In the genomic region with DNA sequence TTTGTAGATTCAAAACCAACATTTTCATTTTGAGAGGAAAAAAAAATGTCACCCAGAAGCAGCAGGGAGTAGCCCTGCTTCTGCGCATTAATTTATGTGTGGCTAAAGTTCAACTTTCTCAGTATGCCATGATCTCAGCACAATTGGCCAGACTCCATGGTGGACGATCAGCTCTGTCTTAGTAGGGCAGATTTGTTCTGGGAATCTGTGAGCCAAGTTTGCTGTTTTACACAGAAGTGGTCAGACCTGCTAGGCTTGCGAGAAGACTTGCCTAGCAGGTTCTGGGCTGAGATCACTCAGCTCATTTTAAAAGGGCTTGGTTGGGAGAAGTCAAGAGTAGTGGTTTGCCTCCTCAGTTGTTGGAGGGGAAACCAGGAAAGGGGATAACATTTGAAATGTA, we compare ENCODE assay signal across 13 mouse cellular contexts. TPM values are rescaled to one million over a fixed set of nuclear protein-coding genes. Genes with fewer than 3 reads are reported as not detected.
DNase-seq lines count a peak whose midpoint lies in the region; ATAC-seq lines count a peak whose summit lies in the region.
"Had no signal": no experiment of that assay in that cellular context is flagged by ENCODE, and none has a peak within 500 bp of the region (broad histone marks: within the 10 kb centered on the region; RNA-seq: fewer than 3 reads in every experiment).

No protein-coding gene starts in this region.

- no peaks in the 10 kb centered on the region for H3K4me1 ChIP-seq in embryonic facial prominence, embryonic 11.5 days (ENCODE audit: control insufficient read depth, insufficient read depth, low read length)
- no peaks in the 10 kb centered on the region for H3K4me1 ChIP-seq in embryonic facial prominence, embryonic 10.5 days
- H3K4me1 ChIP-seq in kidney, embryonic 15.5 days: no peaks in the 10 kb centered on the region
- H3K4me1 ChIP-seq: embryonic facial prominence, embryonic 12.5 days; neural tube, embryonic 15.5 days had no signal

- no peak overlapping the region for H3K4me3 ChIP-seq in embryonic facial prominence, embryonic 11.5 days (ENCODE audit: low read depth, low read length)
- no peak overlapping the region for H3K4me3 ChIP-seq in embryonic facial prominence, embryonic 10.5 days
- no peak overlapping the region for H3K4me3 ChIP-seq in kidney, embryonic 15.5 days (replicated peaks)
- H3K4me3 ChIP-seq: embryonic facial prominence, embryonic 12.5 days; neural tube, embryonic 15.5 days had no signal

- ATAC-seq in embryonic facial prominence, embryonic 11.5 days (replicated peaks; ENCODE audit: insufficient number of reproducible peaks, low FRiP score, low TSS enrichment, low read depth): no peak
- peak; percentile 62; the same call in 1 of the 2 replicates for ATAC-seq in kidney, embryonic 15.5 days (replicated peaks; ENCODE audit: low FRiP score)
- ATAC-seq: CD4-positive, CD25-positive, alpha-beta regulatory T cell, adult 4 months had no signal

- peak; percentile 15 for DNase-seq in embryonic facial prominence, embryonic 11.5 days (ENCODE audit: low spot score)
- DNase-seq in embryonic facial prominence, embryonic 10.5 days (ENCODE audit: low spot score): no peak
- DNase-seq in adrenal gland, adult 8-10 months: peak; percentile 18
- DNase-seq in lung, postnatal 4 days: peak; percentile 60 to 69
- no peak for DNase-seq in right cerebral cortex, postnatal 36 days (ENCODE audit: low spot score in 2 of 2)
- DNase-seq in spleen, adult 12 weeks (ENCODE audit: low spot score): no peak
- no peak for DNase-seq in layer of hippocampus, postnatal 36 days
- DNase-seq: thymus, postnatal 4 days had no signal

- no peaks in the 10 kb centered on the region for H3K9me3 ChIP-seq in embryonic facial prominence, embryonic 11.5 days (replicated peaks; ENCODE audit: control insufficient read depth, low read length)
- no peaks in the 10 kb centered on the region for H3K9me3 ChIP-seq in embryonic facial prominence, embryonic 10.5 days
- no peaks in the 10 kb centered on the region for H3K9me3 ChIP-seq in kidney, embryonic 15.5 days (replicated peaks)
- H3K9me3 ChIP-seq: embryonic facial prominence, embryonic 12.5 days; neural tube, embryonic 15.5 days had no signal

- WGBS in embryonic facial prominence, embryonic 11.5 days: 69% methylated on average over 3 of the region's 3 CpGs
- 71% methylated on average over 3 of the region's 3 CpGs for WGBS in embryonic facial prominence, embryonic 10.5 days
- WGBS in kidney, embryonic 15.5 days: 56% methylated on average over 3 of the region's 3 CpGs

- no peaks in the 10 kb centered on the region for H3K36me3 ChIP-seq in embryonic facial prominence, embryonic 11.5 days (replicated peaks; ENCODE audit: control insufficient read depth, insufficient read depth, low read depth, low read length)
- no peaks in the 10 kb centered on the region for H3K36me3 ChIP-seq in embryonic facial prominence, embryonic 10.5 days (replicated peaks)
- H3K36me3 ChIP-seq in kidney, embryonic 15.5 days: no peaks in the 10 kb centered on the region
- H3K36me3 ChIP-seq: embryonic facial prominence, embryonic 12.5 days; neural tube, embryonic 15.5 days had no signal

- H3K4me2 ChIP-seq in embryonic facial prominence, embryonic 11.5 days (ENCODE audit: low read depth, low read length): no peak overlapping the region
- no peak overlapping the region for H3K4me2 ChIP-seq in kidney, embryonic 15.5 days
- H3K4me2 ChIP-seq: embryonic facial prominence, embryonic 12.5 days; neural tube, embryonic 15.5 days had no signal

- no peak overlapping the region for H3K27ac ChIP-seq in embryonic facial prominence, embryonic 11.5 days (replicated peaks; ENCODE audit: low read depth, low read length)
- H3K27ac ChIP-seq in embryonic facial prominence, embryonic 10.5 days (replicated peaks): no peak overlapping the region
- no peak overlapping the region for H3K27ac ChIP-seq in kidney, embryonic 15.5 days
- H3K27ac ChIP-seq: embryonic facial prominence, embryonic 12.5 days; macrophage; neural tube, embryonic 15.5 days had no signal

- H3K9ac ChIP-seq in embryonic facial prominence, embryonic 11.5 days (replicated peaks; ENCODE audit: low read length): no peak overlapping the region
- H3K9ac ChIP-seq in kidney, embryonic 15.5 days: no peak overlapping the region
- H3K9ac ChIP-seq: embryonic facial prominence, embryonic 12.5 days; neural tube, embryonic 15.5 days had no signal

- H3K27me3 ChIP-seq in embryonic facial prominence, embryonic 11.5 days (ENCODE audit: control insufficient read depth, insufficient read depth, low read length): no peaks in the 10 kb centered on the region
- H3K27me3 ChIP-seq in embryonic facial prominence, embryonic 10.5 days (replicated peaks; ENCODE audit: low read depth, poor library complexity, severe bottlenecking): no peaks in the 10 kb centered on the region
- H3K27me3 ChIP-seq in kidney, embryonic 15.5 days: no peaks in the 10 kb centered on the region; the same call in 1 of the 2 replicates
- H3K27me3 ChIP-seq: embryonic facial prominence, embryonic 12.5 days; neural tube, embryonic 15.5 days had no signal

RNA-seq across cellular contexts. Expression of gene Cdkn2b, which starts 49.5 kb away (rescaled TPM):
- 1.4 and 2.2 TPM in 2 replicates for polyA plus RNA-seq in embryonic facial prominence, embryonic 11.5 days (2014; fragmentation: Nextera tagmentation; extraction: Ambion mirVana)
- 0.88 and 1.2 TPM in 2 replicates for polyA plus RNA-seq in embryonic facial prominence, embryonic 10.5 days (2016; fragmentation: Nextera tagmentation; extraction: Ambion mirVana)
- total RNA-seq in adrenal gland, adult 8-10 months (2022): 10 to 100 TPM; 12.2 to 14.8 (median 13.5) TPM
- 1.1 and 1.8 TPM in 2 replicates for polyA plus RNA-seq in kidney, embryonic 15.5 days (2015; fragmentation: Nextera tagmentation; extraction: Ambion mirVana)
- 1 to 10 TPM; 1.4 to 1.7 TPM for total RNA-seq in layer of hippocampus, postnatal 36 days (2021)

Comparison
In these comparisons a context has a peak if more than half of its experiments do, and no peak if none do; other contexts are left out.
1. DNase-seq: peak in embryonic facial prominence, embryonic 11.5 days (single experiment), adrenal gland, adult 8-10 months (single experiment) and lung, postnatal 4 days (2 of 2); none in embryonic facial prominence, embryonic 10.5 days (single experiment), right cerebral cortex, postnatal 36 days (0 of 2), spleen, adult 12 weeks (single experiment) and layer of hippocampus, postnatal 36 days (0 of 2).